Mouse (Mus musculus): ENCODE measurements at regions not wholly inside any gene's neighbourhood (a gene's known extent, or its start where the extent isn't known, plus 50 kb on each side); places are given as distances from the start of the nearest gene placed in this dataset.

DNA sequence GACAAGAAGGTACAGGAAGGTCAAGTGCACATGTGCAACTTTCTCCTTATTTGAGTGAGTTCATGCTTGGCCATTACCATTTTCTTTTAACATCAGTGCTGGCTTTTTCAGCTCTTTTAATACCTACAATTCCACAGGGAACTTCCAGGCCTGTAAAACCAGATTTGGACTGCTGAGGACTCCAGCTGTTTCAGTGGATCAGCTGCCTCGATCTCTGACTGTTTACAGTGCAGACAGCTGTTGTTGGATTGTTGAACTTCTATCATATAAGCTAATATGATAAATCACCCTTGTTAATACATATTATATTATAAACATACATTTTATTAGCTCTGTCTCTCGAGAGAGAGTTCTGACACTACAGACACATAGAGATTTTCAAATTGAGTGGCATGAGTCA is 126.1 kb upstream of the Adamts5 start:
- no peak for TF ChIP-seq CTCF (IDR thresholded peaks at IDR 0.05; ENCODE audit: low read depth)
- TF ChIP-seq EP300 (IDR thresholded peaks at IDR 0.05; ENCODE audit: low read depth), result no peak

Measured in liver, postnatal 0 days (tissue).